22 mouse cellular contexts compared by ENCODE assay signal in genomic region chr2:154467139-154467538, GRCm38 (mm10).
"Had no signal": no experiment of that assay in that cellular context is flagged by ENCODE, and none has a peak within 500 bp of the region (broad histone marks: within the 10 kb centered on the region; RNA-seq: fewer than 3 reads in every experiment).

No protein-coding gene starts in this region.

- H3K4me3 ChIP-seq: layer of hippocampus, adult 2 months; limb, embryonic 10.5 days; limb, embryonic 13.5 days; liver, embryonic 12.5 days; liver, embryonic 15.5 days; lung, embryonic 15.5 days; megakaryocyte, embryonic 14.5 days; midbrain, embryonic 10.5 days; midbrain, embryonic 15.5 days; neural tube, embryonic 12.5 days; neural tube, embryonic 15.5 days had no signal

- H3K9me3 ChIP-seq: limb, embryonic 10.5 days; liver, embryonic 12.5 days; liver, embryonic 15.5 days; lung, embryonic 15.5 days; midbrain, embryonic 10.5 days; midbrain, embryonic 15.5 days; neural tube, embryonic 12.5 days; neural tube, embryonic 15.5 days had no signal

- H3K36me3 ChIP-seq: lung, embryonic 15.5 days; midbrain, embryonic 15.5 days; neural tube, embryonic 15.5 days had no signal

- H3K27me3 ChIP-seq: limb, embryonic 13.5 days; liver, embryonic 12.5 days; liver, embryonic 15.5 days; lung, embryonic 15.5 days; megakaryocyte, embryonic 14.5 days; midbrain, embryonic 15.5 days; neural tube, embryonic 12.5 days; neural tube, embryonic 15.5 days had no signal

- H3K9ac ChIP-seq: limb, embryonic 13.5 days; liver, embryonic 12.5 days; liver, embryonic 15.5 days; lung, embryonic 15.5 days; midbrain, embryonic 15.5 days; neural tube, embryonic 12.5 days; neural tube, embryonic 15.5 days had no signal

- DNase-seq: kidney, postnatal 14 days; layer of hippocampus, adult 9-11 months; liver; lung, adult 18-20 months; lung, postnatal 10 days; lung, postnatal 36 days; right cerebral cortex, adult 18-20 months; right cerebral cortex, postnatal 14 days; right cerebral cortex, postnatal 4 days; thymus, postnatal 25 days had no signal

- H3K4me1 ChIP-seq: lung, embryonic 15.5 days had no signal

- H3K4me2 ChIP-seq: limb, embryonic 13.5 days; liver, embryonic 12.5 days; liver, embryonic 15.5 days; lung, embryonic 15.5 days; midbrain, embryonic 15.5 days; neural tube, embryonic 12.5 days; neural tube, embryonic 15.5 days had no signal

- ATAC-seq: liver, embryonic 12.5 days; midbrain, embryonic 15.5 days had no signal

- H3K27ac ChIP-seq: layer of hippocampus, adult 2 months; limb, embryonic 10.5 days; limb, embryonic 13.5 days; liver, embryonic 12.5 days; liver, embryonic 15.5 days; lung, embryonic 15.5 days; midbrain, embryonic 15.5 days; neural tube, embryonic 12.5 days; neural tube, embryonic 15.5 days; stomach, postnatal 0 days had no signal
